Mouse (Mus musculus): Measurements from ENCODE around the gene Slk.

GRCm38 (mm10) chr19:47565031-47565654 lies 14.3 kb upstream of the Slk start:
- TF ChIP-seq POLR2A (IDR thresholded peaks at IDR 0.05; ENCODE audit: low read depth, low read length) (no peak), CTCF (IDR thresholded peaks at IDR 0.05; ENCODE audit: extremely low read depth, insufficient read length, insufficient replicate concordance, low read depth, low read length) (no peak)
